Mouse (Mus musculus) heart, embryonic 16.5 days (tissue): ENCODE measurements at regions not wholly inside any gene's neighbourhood (a gene's known extent, or its start where the extent isn't known, plus 50 kb on each side); places are given as distances from the start of the nearest gene placed in this dataset.

Source experiments
- ATAC-seq: fragments of 200-750 bp; cut with Nextera tagmentation; replicated peaks from 2 replicates; pipeline ENCODE4 v1.8.0; 2017; ENCODE audit warnings: moderate number of reproducible peaks; ENCODE audit not compliant: insufficient read depth, low FRiP score; ENCODE audit errors: extremely low read depth
- H3K27ac ChIP-seq: fragments of 300-500 bp; sonication (generic); 2 replicates; pipeline ENCODE4 v1.5.1; 2014; ENCODE audit warnings: mild to moderate bottlenecking, low read length, control low read depth, moderate library complexity
- H3K27me3 ChIP-seq: fragments of 300-500 bp; sonication (generic); 2 replicates; pipeline ENCODE4 v1.6.1; 2014; ENCODE audit warnings: low read length, mixed read lengths; ENCODE audit not compliant: control insufficient read depth, insufficient read depth
- H3K36me3 ChIP-seq: fragments of 300-500 bp; sonication (generic); 2 replicates; pipeline ENCODE4 v1.6.1; 2014; ENCODE audit not compliant: control insufficient read depth, insufficient read depth
- H3K4me1 ChIP-seq: fragments of 300-500 bp; sonication (generic); 2 replicates; pipeline ENCODE4 v1.6.1; 2014; ENCODE audit warnings: low read length, mixed read lengths; ENCODE audit not compliant: control insufficient read depth, insufficient read depth
- H3K4me2 ChIP-seq: fragments of 300-500 bp; sonication (generic); 2 replicates; pipeline ENCODE4 v1.6.1; 2014; ENCODE audit warnings: low read depth, mild to moderate bottlenecking, control low read depth, low read length
- H3K4me3 ChIP-seq: fragments of 300-500 bp; sonication (generic); 2 replicates; pipeline ENCODE4 v1.5.1; 2014; ENCODE audit warnings: mild to moderate bottlenecking, control low read depth, low read length
- H3K9ac ChIP-seq: fragments of 300-500 bp; sonication (generic); 2 replicates; pipeline ENCODE4 v1.6.1; 2014; ENCODE audit warnings: low read length, control low read depth
- H3K9me3 ChIP-seq: fragments of 300-500 bp; sonication (generic); replicated peaks from 2 replicates; pipeline ENCODE4 v1.6.1; 2016; ENCODE audit warnings: low read length; ENCODE audit not compliant: control insufficient read depth
- WGBS: fragments of 180-500 bp; shearing (Covaris S2); extraction: QIAGEN DNeasy Blood & Tissue Kit; methylation state at CpG from one replicate; pipeline ENCODE4 v1.1.7; 2014; 5-methylcytosine and 5-hydroxymethylcytosine counted together

- no peak overlapping the region for H3K9ac ChIP-seq
- no peak for ATAC-seq
Observed at GRCm38 (mm10) chr3:18640286-18640685, 692.1 kb downstream of the Cypt12 start.

GRCm38 (mm10) chr3:18641688-18642087 is 693.5 kb downstream of the Cypt12 start:
- Histone ChIP-seq H3K9me3 (no peaks in the 10 kb centered on the region), H3K27ac (no peak overlapping the region), H3K9ac (no peak overlapping the region), H3K4me2 (no peak overlapping the region), H3K4me3 (no peak overlapping the region), H3K4me1 (no peaks in the 10 kb centered on the region), H3K27me3 (no peaks in the 10 kb centered on the region), H3K36me3 (no peaks in the 10 kb centered on the region)
- no peak for ATAC-seq
- 84% methylated on average over 1 of the region's 1 CpGs for WGBS

More at GRCm38 (mm10) chr3:18640286-18640685, 692.1 kb downstream of the Cypt12 start:
- no peak overlapping the region for H3K4me3 ChIP-seq
- H3K4me2 ChIP-seq, result no peak overlapping the region
- H3K4me1 ChIP-seq, result no peaks in the 10 kb centered on the region
- no peaks in the 10 kb centered on the region for H3K36me3 ChIP-seq
- 73% methylated on average over 5 of the region's 5 CpGs for WGBS
- no peaks in the 10 kb centered on the region for H3K27me3 ChIP-seq
- H3K9me3 ChIP-seq, result no peaks in the 10 kb centered on the region
- no peak overlapping the region for H3K27ac ChIP-seq

GRCm38 (mm10) chr3:18643408-18644035 is 695.3 kb downstream of the Cypt12 start:
- 56% methylated on average over 4 of the region's 4 CpGs for WGBS
- H3K4me2 ChIP-seq, result no peak overlapping the region
- ATAC-seq, result no peak
- H3K36me3 ChIP-seq, result no peaks in the 10 kb centered on the region
- no peaks in the 10 kb centered on the region for H3K27me3 ChIP-seq
- H3K27ac ChIP-seq, result no peak overlapping the region
- H3K4me1 ChIP-seq, result no peaks in the 10 kb centered on the region
- no peaks in the 10 kb centered on the region for H3K9me3 ChIP-seq
- no peak overlapping the region for H3K9ac ChIP-seq
- H3K4me3 ChIP-seq, result no peak overlapping the region

GRCm38 (mm10) chr3:18645481-18645880 is 697.3 kb downstream of the Cypt12 start:
- Histone ChIP-seq H3K27me3 (no peaks in the 10 kb centered on the region), H3K4me1 (no peaks in the 10 kb centered on the region), H3K27ac (no peak overlapping the region), H3K4me2 (no peak overlapping the region), H3K9me3 (no peaks in the 10 kb centered on the region), H3K36me3 (no peaks in the 10 kb centered on the region), H3K4me3 (no peak overlapping the region), H3K9ac (no peak overlapping the region)
- ATAC-seq, result no peak
- 66% methylated on average over 6 of the region's 7 CpGs for WGBS

GRCm38 (mm10) chr3:18645927-18646326 is 697.7 kb downstream of the Cypt12 start:
- Histone ChIP-seq H3K4me2 (no peak overlapping the region), H3K27ac (no peak overlapping the region), H3K36me3 (no peaks in the 10 kb centered on the region), H3K4me1 (no peaks in the 10 kb centered on the region), H3K9ac (no peak overlapping the region), H3K4me3 (no peak overlapping the region), H3K9me3 (no peaks in the 10 kb centered on the region), H3K27me3 (no peaks in the 10 kb centered on the region)
- WGBS, result 76% methylated on average over 7 of the region's 7 CpGs
- ATAC-seq, result no peak

- no peaks in the 10 kb centered on the region for H3K4me1 ChIP-seq
- no peaks in the 10 kb centered on the region for H3K36me3 ChIP-seq
- H3K9me3 ChIP-seq, result no peaks in the 10 kb centered on the region
- ATAC-seq, result no peak
- H3K4me2 ChIP-seq, result no peak overlapping the region
- H3K9ac ChIP-seq, result no peak overlapping the region
- no peak overlapping the region for H3K4me3 ChIP-seq
- WGBS, result 67% methylated on average over 1 of the region's 1 CpGs
- no peak overlapping the region for H3K27ac ChIP-seq
- H3K27me3 ChIP-seq, result no peaks in the 10 kb centered on the region
Observed at GRCm38 (mm10) chr3:18653557-18653956, 705.3 kb downstream of the Cypt12 start.

GRCm38 (mm10) chr3:18665738-18666137 is 717.5 kb downstream of the Cypt12 start:
- no peak overlapping the region for H3K27ac ChIP-seq
- no peak overlapping the region for H3K9ac ChIP-seq
- H3K4me2 ChIP-seq, result no peak overlapping the region
- H3K4me1 ChIP-seq, result no peaks in the 10 kb centered on the region
- no peak for ATAC-seq
- H3K36me3 ChIP-seq, result no peaks in the 10 kb centered on the region
- no peaks in the 10 kb centered on the region for H3K9me3 ChIP-seq
- H3K4me3 ChIP-seq, result no peak overlapping the region
- no peaks in the 10 kb centered on the region for H3K27me3 ChIP-seq
- WGBS, result 63% methylated on average over 2 of the region's 2 CpGs

- Histone ChIP-seq H3K4me1 (no peaks in the 10 kb centered on the region), H3K36me3 (no peaks in the 10 kb centered on the region), H3K4me3 (no peak overlapping the region), H3K27me3 (no peaks in the 10 kb centered on the region), H3K9me3 (no peaks in the 10 kb centered on the region), H3K9ac (no peak overlapping the region), H3K4me2 (no peak overlapping the region), H3K27ac (no peak overlapping the region)
- whole genome bisulfite sequencing, result 77% methylated on average over 4 of the region's 4 CpGs
- ATAC-seq, result no peak
Observed at GRCm38 (mm10) chr3:18667726-18668125, 719.5 kb downstream of the Cypt12 start.

GRCm38 (mm10) chr3:18668936-18669335 is 720.7 kb downstream of the Cypt12 start:
- no peak for ATAC-seq
- H3K27me3 ChIP-seq, result no peaks in the 10 kb centered on the region
- no peaks in the 10 kb centered on the region for H3K4me1 ChIP-seq
- H3K27ac ChIP-seq, result no peak overlapping the region
- no peak overlapping the region for H3K4me3 ChIP-seq
- no peak overlapping the region for H3K9ac ChIP-seq
- H3K9me3 ChIP-seq, result no peaks in the 10 kb centered on the region
- WGBS, result 74% methylated on average over 3 of the region's 3 CpGs
- H3K4me2 ChIP-seq, result no peak overlapping the region
- no peaks in the 10 kb centered on the region for H3K36me3 ChIP-seq
